Mouse (Mus musculus) MEL (cell line): ENCODE data around the gene Tpbgl. TPM values are rescaled to one million over a fixed set of nuclear protein-coding genes. Genes with fewer than 3 reads are reported as not detected.

Source experiments
- DNase-seq: peaks from one replicate; pipeline ENCODE4 v3.0.0; 2011; ENCODE audit warnings: low read depth, low spot score
- H3K27ac ChIP-seq: 2 replicates; pipeline ENCODE4 v1.5.1; 2012; ENCODE audit warnings: low read depth, mild to moderate bottlenecking, control low read depth, low read length, moderate library complexity; ENCODE audit not compliant: control insufficient read depth
- H3K27me3 ChIP-seq, 2 experiments: fragments of 150-350 bp in 1 of 2; sonication (generic) in 1 of 2; 2 replicates each; pipeline ENCODE4 v1.6.1; 2012; ENCODE audit warnings: low read length in 2 of 2, mild to moderate bottlenecking in 2 of 2, improper control_type of control experiment in 1 of 2, moderate library complexity in 1 of 2; ENCODE audit not compliant: insufficient read depth in 2 of 2, control insufficient read depth in 1 of 2
- H3K36me3 ChIP-seq, 2 experiments: 2 replicates each; pipeline ENCODE4 v1.6.1; 2012 to 2014; ENCODE audit warnings: low read length in 2 of 2, improper control_type of control experiment in 1 of 2, inconsistent platforms in 1 of 2, mild to moderate bottlenecking in 1 of 2; ENCODE audit not compliant: insufficient read depth in 2 of 2, control insufficient read depth in 1 of 2
- H3K4me1 ChIP-seq, 2 experiments: fragments of 150-350 bp in 1 of 2; sonication (generic) in 1 of 2; 2 replicates each; pipeline ENCODE4 v1.6.1; 2012; ENCODE audit warnings: low read length in 2 of 2, improper control_type of control experiment in 1 of 2, mild to moderate bottlenecking in 1 of 2; ENCODE audit not compliant: insufficient read depth in 2 of 2, control insufficient read depth in 1 of 2
- H3K4me3 ChIP-seq, 2 experiments: fragments of 150-350 bp in 1 of 2; sonication (generic) in 1 of 2; 2 replicates each; pipeline ENCODE4 v1.5.1; 2012; ENCODE audit warnings: low read depth in 2 of 2, low read length in 2 of 2, mild to moderate bottlenecking in 2 of 2, moderate library complexity in 2 of 2, control low read depth in 1 of 2, improper control_type of control experiment in 1 of 2; ENCODE audit not compliant: control insufficient read depth in 1 of 2, insufficient read depth in 1 of 2
- H3K79me2 ChIP-seq: 2 replicates; pipeline ENCODE4 v1.6.1; 2012; ENCODE audit warnings: mild to moderate bottlenecking, low read length, moderate library complexity; ENCODE audit not compliant: control insufficient read depth, poor library complexity, insufficient read depth
- H3K9ac ChIP-seq: 2 replicates; pipeline ENCODE4 v1.6.1; 2012; ENCODE audit warnings: low read depth, mild to moderate bottlenecking, control low read depth, low read length, moderate library complexity; ENCODE audit not compliant: control insufficient read depth, poor library complexity, severe bottlenecking
- H3K9me3 ChIP-seq: fragments of 150-350 bp; sonication (generic); replicated peaks from 2 replicates; pipeline ENCODE4 v1.6.1; 2012; ENCODE audit warnings: mild to moderate bottlenecking, low read length, improper control_type of control experiment, moderate library complexity; ENCODE audit not compliant: insufficient read depth
- BHLHE40 ChIP-seq: IDR thresholded peaks from 2 replicates; pipeline ENCODE4 v1.6.1; 2012; ENCODE audit warnings: low read depth, mild to moderate bottlenecking, inconsistent platforms, low read length, improper control_type of control experiment, borderline replicate concordance
- EP300 ChIP-seq, 2 experiments: IDR thresholded peaks; 2 replicates each; pipeline ENCODE4 v1.6.1; 2011; ENCODE audit warnings: improper control_type of control experiment in 2 of 2, low read length in 2 of 2, low read depth in 1 of 2, mild to moderate bottlenecking in 1 of 2
- ETS1 ChIP-seq: IDR thresholded peaks from 2 replicates; pipeline ENCODE4 v1.6.1; 2012; ENCODE audit warnings: low read depth, mild to moderate bottlenecking, inconsistent platforms, low read length, improper control_type of control experiment, moderate library complexity
- HCFC1 ChIP-seq: IDR thresholded peaks from 2 replicates; pipeline ENCODE4 v1.6.1; 2012; ENCODE audit warnings: low read depth, mild to moderate bottlenecking, inconsistent platforms, low read length, improper control_type of control experiment, moderate library complexity
- JUND ChIP-seq: IDR thresholded peaks from 2 replicates; pipeline ENCODE4 v1.6.1; 2011; ENCODE audit warnings: low read depth, mild to moderate bottlenecking, improper control_type of control experiment, low read length
- KAT2A ChIP-seq: conservative IDR thresholded peaks from 2 replicates; pipeline ENCODE4 v1.6.1; 2012; ENCODE audit warnings: low read depth, low read length, improper control_type of control experiment, inconsistent platforms
- MAX ChIP-seq: IDR thresholded peaks from 2 replicates; pipeline ENCODE4 v1.6.1; 2011; ENCODE audit warnings: low read length, improper control_type of control experiment
- MAZ ChIP-seq: IDR thresholded peaks from 2 replicates; pipeline ENCODE4 v1.6.1; 2012; ENCODE audit warnings: low read depth, mild to moderate bottlenecking, inconsistent platforms, low read length, improper control_type of control experiment
- MYC ChIP-seq: IDR thresholded peaks from 2 replicates; pipeline ENCODE4 v1.6.1; 2011; ENCODE audit warnings: low read depth, mild to moderate bottlenecking, low read length, improper control_type of control experiment, moderate library complexity
- POLR2AphosphoS5 ChIP-seq: IDR thresholded peaks from 2 replicates; pipeline ENCODE4 v1.6.1; 2012; ENCODE audit warnings: low read depth, borderline replicate concordance, mild to moderate bottlenecking, inconsistent platforms, low read length, moderate library complexity, mixed read lengths
- RAD21 ChIP-seq: IDR thresholded peaks from 2 replicates; pipeline ENCODE4 v1.6.1; 2011; ENCODE audit warnings: mild to moderate bottlenecking, low read depth, low read length, improper control_type of control experiment
- SIN3A ChIP-seq: IDR thresholded peaks from 2 replicates; pipeline ENCODE4 v1.6.1; 2012; ENCODE audit warnings: low read length, improper control_type of control experiment, inconsistent platforms
- SMC3 ChIP-seq: IDR thresholded peaks from 2 replicates; pipeline ENCODE4 v1.6.1; 2011; ENCODE audit warnings: low read depth, low read length, improper control_type of control experiment
- TAL1 ChIP-seq: IDR thresholded peaks from 2 replicates; pipeline ENCODE4 v1.6.1; 2012; ENCODE audit warnings: mild to moderate bottlenecking, inconsistent platforms, low read length, moderate library complexity, mixed read lengths
- TBP ChIP-seq: IDR thresholded peaks from 2 replicates; pipeline ENCODE4 v1.8.0; 2011; ENCODE audit warnings: low read depth, low read length, improper control_type of control experiment
- TCF12 ChIP-seq: IDR thresholded peaks from 2 replicates; pipeline ENCODE4 v1.6.1; 2014; ENCODE audit warnings: low read depth, mild to moderate bottlenecking, inconsistent platforms, low read length, improper control_type of control experiment, moderate library complexity
- UBTF ChIP-seq: IDR thresholded peaks from 2 replicates; pipeline ENCODE4 v1.6.1; 2012; ENCODE audit warnings: low read depth, mild to moderate bottlenecking, inconsistent platforms, low read length, improper control_type of control experiment, moderate library complexity, borderline replicate concordance; ENCODE audit not compliant: insufficient read depth
- ZKSCAN1 ChIP-seq: IDR thresholded peaks from 2 replicates; pipeline ENCODE4 v1.6.1; 2012; ENCODE audit warnings: low read depth, mild to moderate bottlenecking, inconsistent platforms, low read length, improper control_type of control experiment, moderate library complexity
- polyA plus RNA-seq, 2 experiments: library from polyadenylated mRNA; stranded (reverse) in 1 of 2; unstranded in 1 of 2; fragments of >175 nt in 1 of 2; fragments of >200 nt in 1 of 2; gene quantifications; 2 replicates each; pipeline versions ENCODE4 v1.2.1 to v1.2.4; 2012; ENCODE audit warnings: low replicate concordance in 2 of 2, low read depth in 1 of 2; ENCODE audit not compliant: insufficient read length in 2 of 2, insufficient read depth in 1 of 2, missing spikeins in 1 of 2
- total RNA-seq: library from RNA; depleted of rRNA; stranded (reverse); fragments of 300-350 nt; gene quantifications from 2 replicates; pipeline ENCODE4 v1.2.3, GENCODE M21; 2012

The Tpbgl gene
- total and polyA plus RNA-seq, 3 experiments, result not detected

- DNase-seq, result no peak
- H3K4me3 ChIP-seq, result no peak overlapping the region
- H3K4me1 ChIP-seq, result no peaks in the 10 kb centered on the region
- H3K9ac ChIP-seq, result no peak overlapping the region
- no peaks in the 10 kb centered on the region for H3K9me3 ChIP-seq
- TF ChIP-seq KAT2A (no peak), MYC (no peak), ZKSCAN1 (no peak), MAX (no peak), POLR2AphosphoS5 (no peak), BHLHE40 (no peak), HCFC1 (no peak)
- H3K36me3 ChIP-seq, result no peaks in the 10 kb centered on the region
- H3K27ac ChIP-seq, result no peak overlapping the region
- peaks cover 0 to 4% of the 10 kb centered on the region in 2 experiments; a peak in 1 of 4 replicates for H3K27me3 ChIP-seq
- no peaks in the 10 kb centered on the region for H3K79me2 ChIP-seq
These were observed 37.9 kb upstream of the Tpbgl start for GRCm38 (mm10) chr7:99664571-99665485.

- no peak overlapping the region for H3K9ac ChIP-seq
- H3K27me3 ChIP-seq, result peaks cover 0 to 4% of the 10 kb centered on the region in 2 experiments; a peak in 1 of 4 replicates
- no peaks in the 10 kb centered on the region for H3K9me3 ChIP-seq
- H3K79me2 ChIP-seq, result no peaks in the 10 kb centered on the region
- no peaks in the 10 kb centered on the region for H3K4me1 ChIP-seq
- H3K4me3 ChIP-seq, result no peak overlapping the region
- no peaks in the 10 kb centered on the region for H3K36me3 ChIP-seq
- DNase-seq, result no peak
- TF ChIP-seq ZKSCAN1, result no peak
- TF ChIP-seq SIN3A, result no peak
- no peak for TF ChIP-seq MAZ
- no peak for TF ChIP-seq SMC3
- no peak for TF ChIP-seq TAL1
- no peak for TF ChIP-seq RAD21
- no peak for TF ChIP-seq TCF12
- no peak for TF ChIP-seq POLR2AphosphoS5
- no peak for TF ChIP-seq TBP
- TF ChIP-seq ETS1, result no peak
- no peak for TF ChIP-seq EP300 (IDR thresholded peaks at IDR 0.05; ENCODE audit: low read depth in 1 of 2, low read length in 2 of 2)
- TF ChIP-seq MYC, result no peak
- no peak for TF ChIP-seq JUND
- TF ChIP-seq UBTF, result no peak
- H3K27ac ChIP-seq, result no peak overlapping the region
These were observed 36.8 kb upstream of the Tpbgl start for GRCm38 (mm10) chr7:99663507-99664220.
